Mouse (Mus musculus) T-helper 2 cell (primary cell): ENCODE measurements at regions not wholly inside any gene's neighbourhood (a gene's known extent, or its start where the extent isn't known, plus 50 kb on each side); places are given as distances from the start of the nearest gene placed in this dataset.

Experiments
- in situ Hi-C: fragments of 300-600 bp; cut with MboI, MseI; formaldehyde crosslinking; loops from one replicate; pipeline ENCODE4 v1.15.1; 2025; ENCODE audit warnings: high pct_unique_total_duplicates

DNA sequence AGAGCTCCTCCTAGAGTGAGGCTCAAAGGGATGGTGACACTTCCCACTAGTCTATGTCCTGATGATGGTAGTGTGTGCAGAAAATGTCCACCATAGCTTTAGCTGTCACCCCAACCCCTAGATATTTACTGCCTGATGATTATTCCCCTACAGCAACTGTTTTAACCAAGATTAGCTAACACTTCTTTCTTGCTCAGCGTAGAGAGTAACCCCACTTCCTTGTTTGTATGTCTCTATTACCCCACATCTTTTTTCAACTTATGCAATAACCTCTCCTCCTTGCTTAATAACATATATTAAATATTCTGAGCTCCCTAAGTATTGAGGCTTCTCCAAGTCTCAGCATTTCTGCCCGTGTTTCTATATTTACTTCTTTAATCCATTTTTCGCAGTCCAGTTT lies 404.2 kb upstream of the Cntn3 start:
- in situ Hi-C loops: no loop called here

GRCm38 (mm10) chr6:103023326-103023725 lies 450.4 kb upstream of the Cntn3 start:
- in situ Hi-C loops: no loop called here

DNA sequence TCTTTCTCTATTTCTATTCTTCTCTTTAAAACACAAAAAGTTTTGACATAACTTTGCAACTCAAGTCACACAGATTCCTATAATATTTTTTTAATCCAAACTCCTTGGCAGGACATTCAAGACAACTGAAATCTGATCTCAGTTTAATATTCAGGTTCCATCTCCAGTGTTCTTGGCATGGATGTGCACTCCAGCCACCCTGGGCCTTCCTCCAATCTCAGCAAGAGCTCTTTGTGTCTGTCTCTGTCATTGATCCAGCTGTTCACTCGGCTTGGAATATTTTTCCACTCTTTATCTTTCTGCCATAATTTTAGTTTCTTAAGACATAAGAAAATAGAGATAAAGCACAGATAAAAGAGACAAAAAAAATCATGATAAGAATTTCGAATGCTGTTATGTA lies 451.1 kb upstream of the Cntn3 start:
- in situ Hi-C loops: no loop called here

DNA sequence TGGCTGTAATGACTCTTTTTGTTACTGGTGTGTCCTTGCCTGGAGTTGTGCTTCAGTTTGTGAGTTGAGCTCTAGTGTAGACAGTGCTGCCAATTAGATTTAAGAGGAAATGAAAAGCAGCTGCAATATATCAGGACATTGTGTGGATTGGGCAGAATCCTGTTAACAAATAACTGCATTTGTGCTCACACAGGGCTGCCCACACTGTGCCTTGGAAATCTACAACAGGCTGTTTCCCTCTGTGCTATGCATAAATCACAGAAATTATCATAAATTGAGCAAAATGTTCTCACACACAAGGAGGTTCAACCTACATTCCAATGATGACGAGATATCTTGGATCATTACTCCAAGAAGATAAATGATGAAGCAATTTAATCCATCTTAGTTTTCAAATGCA lies 455.2 kb upstream of the Cntn3 start:
- in situ Hi-C loops: no loop called here

GRCm38 (mm10) chr6:103033418-103033817 lies 460.5 kb upstream of the Cntn3 start:
- in situ Hi-C loops: no loop called here

GRCm38 (mm10) chr6:103033919-103034318 lies 461.0 kb upstream of the Cntn3 start:
- in situ Hi-C loops: no loop called here

- in situ Hi-C loops: no loop called here
Observed at GRCm38 (mm10) chr6:103060591-103060990, 449.8 kb upstream of the Chl1 start.

- in situ Hi-C loops: no loop called here
Observed at GRCm38 (mm10) chr6:103106189-103106588, 404.2 kb upstream of the Chl1 start.

DNA sequence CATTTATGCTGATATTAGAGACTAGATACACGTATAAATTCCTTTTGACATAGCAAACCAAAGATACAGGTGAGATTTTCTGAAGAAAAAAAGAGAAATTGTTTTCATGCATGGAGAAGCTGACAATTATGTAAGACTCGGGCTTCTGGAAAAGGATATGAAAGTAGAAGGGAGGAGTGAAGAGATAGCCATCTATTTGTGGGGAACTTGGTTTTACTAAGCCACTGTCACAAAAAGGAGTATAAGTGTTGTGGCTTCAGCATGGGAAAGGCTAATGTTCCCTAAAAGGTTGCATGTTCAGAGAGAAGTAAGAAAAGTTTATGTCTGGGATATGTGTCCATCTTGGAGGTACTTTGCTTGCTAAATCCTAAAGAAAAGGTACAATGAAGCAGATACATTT lies 390.8 kb upstream of the Chl1 start:
- in situ Hi-C loops: no loop called here

DNA sequence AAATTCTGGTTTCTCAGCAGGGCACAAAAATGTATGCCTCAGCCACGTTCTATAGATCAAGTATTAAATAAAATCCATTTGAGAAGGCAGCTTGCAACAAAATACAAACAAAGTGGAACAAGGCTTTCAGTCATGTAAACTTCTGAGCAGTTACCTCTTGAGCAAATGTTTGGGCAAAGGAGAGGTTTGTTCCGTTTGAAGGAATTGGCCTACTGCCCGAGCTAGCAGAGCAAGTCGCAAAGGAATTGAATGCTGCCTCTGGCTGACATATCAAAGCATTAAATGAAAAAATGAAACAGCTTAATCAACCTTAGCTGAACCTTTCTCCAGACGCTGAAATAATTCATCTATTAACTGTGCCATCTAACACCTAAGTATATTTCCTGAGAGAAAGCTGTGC lies 369.5 kb upstream of the Chl1 start:
- in situ Hi-C loops: no loop called here

DNA sequence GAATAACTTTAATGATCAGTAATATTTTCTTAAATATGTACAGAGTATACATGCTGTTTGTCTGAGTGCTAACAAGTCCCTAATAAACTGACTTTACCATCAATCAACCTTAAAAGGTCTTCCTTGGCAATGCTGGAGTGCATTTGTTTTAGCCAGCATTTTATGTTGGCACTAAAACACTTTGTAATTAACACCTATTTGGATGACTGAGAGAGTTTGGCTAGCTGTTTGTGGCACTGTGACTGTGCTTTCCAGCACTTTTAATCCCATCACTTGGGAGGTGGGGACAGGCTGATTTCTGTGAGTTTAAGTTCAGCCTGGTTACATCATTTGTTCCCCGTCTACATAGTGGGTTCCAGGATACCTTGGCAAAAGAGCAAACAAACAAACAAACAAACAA lies 332.5 kb upstream of the Chl1 start:
- in situ Hi-C loops: no loop called here

GRCm38 (mm10) chr6:103183355-103183754 lies 327.0 kb upstream of the Chl1 start:
- in situ Hi-C loops: no loop called here

DNA sequence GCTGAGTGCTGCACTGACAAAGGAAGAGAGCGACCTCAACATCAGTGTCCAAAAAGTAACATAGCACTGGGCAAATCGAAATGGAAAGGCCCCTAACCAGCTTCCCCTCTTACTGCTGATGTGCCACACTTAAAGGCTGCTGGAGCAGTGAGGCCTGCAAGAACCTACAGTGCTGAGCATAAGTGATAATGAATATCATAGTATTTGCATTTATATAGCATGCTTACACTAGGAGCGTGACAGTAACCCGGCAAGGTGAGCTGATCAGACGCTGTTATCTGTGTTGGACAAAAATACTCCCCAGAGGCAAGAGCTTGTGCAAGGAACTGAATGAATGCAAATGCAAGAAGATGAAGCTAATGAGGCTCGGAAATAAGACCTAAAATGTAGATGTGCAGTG lies 313.5 kb upstream of the Chl1 start:
- in situ Hi-C loops: no loop called here

DNA sequence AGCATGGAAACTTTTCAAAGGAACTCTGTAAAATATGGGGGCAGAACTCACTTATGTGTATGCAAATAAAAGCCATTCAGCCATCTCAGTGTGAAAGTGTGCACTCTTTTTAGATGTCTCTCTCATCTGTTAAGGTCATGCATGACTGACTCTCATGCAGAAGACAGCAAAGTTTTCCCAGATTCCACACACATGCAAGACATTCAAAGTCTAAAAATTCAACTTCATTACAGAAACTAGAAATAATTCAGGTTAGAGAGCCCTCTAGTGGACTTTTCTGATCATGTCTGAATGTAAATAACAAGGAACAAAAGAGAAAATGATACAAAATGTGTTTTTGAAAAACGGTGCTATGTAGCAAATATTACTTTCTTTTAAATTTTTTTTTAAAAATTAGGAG lies 308.8 kb upstream of the Chl1 start:
- in situ Hi-C loops: no loop called here

DNA sequence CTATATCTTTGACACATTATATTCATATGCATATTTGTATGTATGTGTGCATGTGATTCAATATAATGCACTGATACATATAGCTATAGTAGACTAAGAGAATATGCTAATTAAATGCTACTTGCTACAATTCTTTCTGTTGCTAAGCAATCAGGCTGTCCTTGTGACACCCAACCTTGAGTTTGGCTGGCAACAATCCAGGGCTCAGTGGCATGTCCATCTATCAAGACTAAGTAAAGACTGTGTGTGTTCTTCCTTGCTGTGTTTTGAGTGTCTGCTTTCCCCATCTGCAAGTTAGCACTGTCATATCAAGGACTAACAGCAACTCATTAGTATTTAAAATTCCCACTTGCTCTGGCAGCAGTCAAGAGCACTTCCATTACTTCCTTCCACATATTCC lies 301.2 kb upstream of the Chl1 start:
- in situ Hi-C loops: no loop called here

GRCm38 (mm10) chr6:103213160-103213559 lies 297.2 kb upstream of the Chl1 start:
- in situ Hi-C loops: no loop called here

DNA sequence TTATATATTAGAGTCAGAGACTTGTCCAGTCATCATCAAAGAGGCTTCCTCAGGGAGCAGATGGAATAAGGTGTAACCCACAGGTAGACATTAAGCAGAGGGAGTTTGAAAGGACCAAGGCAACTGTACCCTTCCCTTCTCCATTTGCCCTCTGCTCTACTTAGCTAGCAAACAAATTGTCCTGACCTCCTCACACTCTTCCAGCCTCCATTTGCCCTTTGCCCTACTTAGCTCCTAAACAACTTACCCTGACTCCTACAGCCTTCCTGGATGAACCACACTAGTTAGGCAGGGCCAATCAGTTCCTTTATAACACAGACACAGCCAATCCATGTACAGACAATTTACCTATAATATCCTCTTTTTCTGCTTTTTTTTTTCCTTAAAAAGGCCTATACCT lies 273.5 kb upstream of the Chl1 start:
- in situ Hi-C loops: no loop called here

DNA sequence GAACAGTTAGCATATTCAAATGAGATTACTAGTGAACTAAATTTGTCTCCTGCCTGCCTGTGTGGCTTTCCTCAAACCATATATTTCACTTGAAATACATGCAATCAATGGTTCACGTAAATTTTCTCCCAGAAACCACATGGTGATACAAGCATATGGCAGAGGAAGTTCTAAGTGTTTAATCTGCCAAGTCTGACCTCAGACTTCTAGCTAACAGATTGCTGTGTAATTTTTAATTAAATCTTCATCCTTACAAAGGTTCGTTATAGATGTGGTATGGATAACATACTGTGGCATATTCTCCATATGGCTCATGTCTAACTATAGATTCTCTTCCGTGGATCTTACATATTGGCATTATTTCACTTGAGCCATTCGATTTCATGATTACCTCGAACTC lies 241.4 kb upstream of the Chl1 start:
- in situ Hi-C loops: no loop called here

- in situ Hi-C loops: no loop called here
Observed at GRCm38 (mm10) chr6:103272216-103272615, 238.2 kb upstream of the Chl1 start.

- in situ Hi-C loops: no loop called here
Observed at GRCm38 (mm10) chr6:103275071-103275470, 235.3 kb upstream of the Chl1 start.

GRCm38 (mm10) chr6:103275476-103275875 lies 234.9 kb upstream of the Chl1 start:
- in situ Hi-C loops: no loop called here

- in situ Hi-C loops: no loop called here
Observed at GRCm38 (mm10) chr6:103296015-103296414, 214.4 kb upstream of the Chl1 start.

DNA sequence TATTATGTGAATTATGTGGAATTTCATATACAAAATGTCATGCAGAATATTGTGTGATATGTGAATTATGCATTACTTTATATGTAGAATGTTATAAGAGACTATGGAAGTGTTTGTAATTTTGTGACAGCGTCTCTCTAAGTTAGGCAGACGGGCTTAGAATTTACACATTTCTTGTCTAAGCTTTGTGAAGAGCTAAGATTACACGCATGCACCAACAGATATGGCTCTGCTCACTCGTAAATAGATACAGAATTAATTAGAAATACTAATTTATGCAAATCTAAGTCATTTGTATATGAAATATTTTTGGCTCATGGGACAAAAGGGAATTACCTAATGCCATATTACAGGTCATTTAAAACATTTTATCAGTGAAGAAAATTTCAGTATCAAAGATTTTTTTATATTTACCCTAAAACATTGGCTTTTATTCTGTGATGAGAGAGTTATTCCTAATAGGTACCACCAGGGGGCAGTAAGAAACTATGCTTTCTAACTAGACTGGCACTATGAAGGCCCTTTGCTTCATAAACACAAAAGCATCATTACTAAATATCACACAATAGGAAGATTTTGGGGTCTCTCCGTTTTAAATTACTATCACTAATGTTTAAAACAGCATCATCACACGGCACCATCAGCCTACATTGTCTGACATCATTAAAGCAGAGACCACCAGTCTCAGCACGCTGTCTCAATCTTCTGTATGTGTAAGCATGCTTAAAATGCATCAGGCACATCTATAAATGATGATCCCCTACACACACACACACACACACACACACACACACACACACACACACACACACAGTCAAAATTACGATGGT lies 203.8 kb upstream of the Chl1 start:
- in situ Hi-C loops: loop anchor here (5.0 kb wide), 1 partner anchor 376 kb away; no protein-coding TSS in a partner anchor

DNA sequence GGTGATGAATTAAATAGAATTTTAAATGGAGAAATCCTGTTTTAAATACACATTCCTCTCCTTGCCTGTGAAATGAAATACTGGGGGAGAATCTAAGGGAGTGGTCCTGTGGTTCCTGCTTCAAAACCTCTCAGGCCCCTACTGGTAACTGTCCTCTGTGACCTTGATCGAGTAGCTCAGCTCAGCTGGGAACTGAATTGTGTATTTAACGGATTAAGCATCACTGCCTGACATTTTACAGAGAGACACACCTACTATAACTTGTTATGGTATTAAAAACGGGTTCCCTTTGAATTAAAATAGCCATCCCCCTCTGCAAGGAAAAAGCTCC lies 203.2 kb upstream of the Chl1 start:
- in situ Hi-C loops: loop anchor here (5.0 kb wide), 1 partner anchor 375 kb away; no protein-coding TSS in a partner anchor
